Mouse (Mus musculus): Measurements from ENCODE around the gene Il1a.

DNA sequence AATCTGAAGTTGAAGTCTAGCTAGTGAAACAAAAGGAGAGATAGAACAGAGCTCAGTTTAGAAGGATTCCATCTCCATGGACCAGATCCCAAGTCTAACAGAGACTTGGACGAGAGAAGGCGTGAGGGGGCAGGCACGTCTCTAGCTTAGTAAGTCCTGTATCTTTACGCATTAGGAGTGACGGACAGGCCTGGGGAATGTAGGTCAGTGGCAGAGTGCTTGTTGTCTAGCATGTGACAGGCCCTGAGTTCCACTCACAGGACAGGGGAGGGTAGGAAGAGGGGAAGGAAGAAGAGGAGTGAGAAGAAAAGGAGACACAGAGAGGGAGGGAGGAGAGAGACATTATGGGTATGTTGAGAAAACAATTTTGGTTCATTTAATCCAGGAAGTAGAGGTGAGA lies 14.7 kb downstream of the Il1a start:
- TF ChIP-seq POLR2A (IDR thresholded peaks at IDR 0.05; ENCODE audit: insufficient read depth, low read depth, low read length) = no peak
- no peak for TF ChIP-seq CTCF (IDR thresholded peaks at IDR 0.05; ENCODE audit: insufficient read depth, low read depth, low read length)

All from olfactory bulb, adult 2 months (tissue).